Mouse (Mus musculus) C2C12 (cell line): ENCODE results near the gene Slc29a1. TPM values are rescaled to one million over a fixed set of nuclear protein-coding genes. Genes with fewer than 3 reads are reported as not detected.

ENCODE experiments used
- H3K27me3 ChIP-seq: one replicate; pipeline ENCODE4 v1.6.1; 2011; ENCODE audit not compliant: control insufficient read depth, insufficient read depth, insufficient read length
- H3K36me3 ChIP-seq: one replicate; pipeline ENCODE4 v1.6.1; 2011; ENCODE audit not compliant: control insufficient read depth, insufficient read depth
- H3K4me3 ChIP-seq: one replicate; pipeline ENCODE4 v1.5.1; 2011; ENCODE audit warnings: mild to moderate bottlenecking, control low read depth; ENCODE audit not compliant: poor library complexity, insufficient read depth, severe bottlenecking
- H3K79me2 ChIP-seq: one replicate; pipeline ENCODE4 v1.6.1; 2011; ENCODE audit not compliant: control insufficient read depth, insufficient read depth
- H3K79me3 ChIP-seq: one replicate; pipeline ENCODE4 v1.6.1; 2011; ENCODE audit warnings: low read depth, control low read depth
- H3ac ChIP-seq: one replicate; pipeline ENCODE3; 2011; ENCODE audit warnings: low read depth; ENCODE audit not compliant: control insufficient read depth, insufficient read length
- CEBPB ChIP-seq: IDR thresholded peaks from one replicate; pipeline ENCODE4 v1.6.1; 2011; ENCODE audit warnings: low read depth, mild to moderate bottlenecking, control low read depth, moderate library complexity
- CTCF ChIP-seq: IDR thresholded peaks from one replicate; pipeline ENCODE4 v1.5.1; 2011; ENCODE audit not compliant: control insufficient read depth, insufficient read depth, insufficient read length
- FOSL1 ChIP-seq: IDR thresholded peaks from one replicate; pipeline ENCODE4 v1.8.0; 2011; ENCODE audit warnings: mild to moderate bottlenecking, low read length; ENCODE audit not compliant: poor library complexity, insufficient read depth, severe bottlenecking
- MAX ChIP-seq: IDR thresholded peaks from one replicate; pipeline ENCODE4 v1.6.1; 2011; ENCODE audit warnings: mild to moderate bottlenecking, control low read depth
- MYOD1 ChIP-seq: IDR thresholded peaks from one replicate; pipeline ENCODE4 v1.6.1; 2011; ENCODE audit warnings: low read depth; ENCODE audit not compliant: control insufficient read depth, insufficient read length
- MYOG ChIP-seq: IDR thresholded peaks from one replicate; pipeline ENCODE4 v1.6.1; 2011; ENCODE audit not compliant: control insufficient read depth, insufficient read length; ENCODE audit errors: extremely low read depth
- USF1 ChIP-seq: IDR thresholded peaks from one replicate; pipeline ENCODE4 v1.6.1; 2011; ENCODE audit warnings: low read depth, mild to moderate bottlenecking, control low read depth, moderate library complexity
- polyA plus RNA-seq: library from polyadenylated mRNA; unstranded; fragments of >200 nt; fragmentation: generic; extraction: Trizol; gene quantifications from one replicate; pipeline ENCODE4 v1.2.1, GENCODE M21; 2012; ENCODE audit warnings: missing spikeins

The Slc29a1 gene
- polyA plus RNA-seq, 1 experiment = 264 TPM

DNA sequence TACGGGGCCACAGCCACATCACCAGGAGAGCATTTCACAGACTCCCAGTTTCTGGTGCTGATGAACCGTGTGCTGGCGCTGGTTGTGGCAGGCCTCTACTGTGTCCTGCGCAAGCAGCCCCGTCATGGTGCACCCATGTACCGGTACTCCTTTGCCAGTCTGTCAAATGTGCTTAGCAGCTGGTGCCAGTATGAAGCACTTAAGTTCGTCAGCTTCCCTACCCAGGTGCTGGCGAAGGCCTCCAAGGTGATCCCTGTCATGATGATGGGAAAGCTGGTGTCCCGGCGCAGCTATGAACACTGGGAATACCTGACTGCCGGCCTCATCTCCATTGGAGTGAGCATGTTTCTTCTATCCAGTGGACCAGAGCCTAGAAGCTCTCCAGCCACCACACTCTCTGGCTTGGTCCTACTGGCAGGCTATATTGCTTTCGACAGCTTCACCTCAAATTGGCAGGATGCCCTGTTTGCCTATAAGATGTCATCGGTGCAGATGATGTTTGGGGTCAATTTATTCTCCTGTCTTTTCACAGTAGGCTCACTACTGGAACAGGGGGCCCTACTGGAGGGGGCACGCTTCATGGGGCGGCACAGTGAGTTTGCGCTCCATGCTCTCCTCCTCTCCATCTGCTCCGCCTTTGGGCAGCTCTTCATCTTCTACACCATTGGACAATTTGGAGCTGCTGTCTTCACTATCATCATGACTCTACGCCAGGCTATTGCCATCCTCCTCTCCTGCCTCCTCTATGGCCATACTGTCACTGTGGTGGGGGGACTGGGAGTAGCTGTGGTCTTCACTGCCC is 32.8 kb downstream of the Slc29a1 start:
- H3K4me3 ChIP-seq = no peak overlapping the region
- no peak for TF ChIP-seq CTCF
- TF ChIP-seq MAX = peak; percentile 33
- H3K36me3 ChIP-seq = peaks cover 64% of the 10 kb centered on the region
- H3K79me2 ChIP-seq = peaks cover 54% of the 10 kb centered on the region
- H3ac ChIP-seq = no peak overlapping the region
- no peaks in the 10 kb centered on the region for H3K27me3 ChIP-seq
- H3K79me3 ChIP-seq = peaks cover 42% of the 10 kb centered on the region

DNA sequence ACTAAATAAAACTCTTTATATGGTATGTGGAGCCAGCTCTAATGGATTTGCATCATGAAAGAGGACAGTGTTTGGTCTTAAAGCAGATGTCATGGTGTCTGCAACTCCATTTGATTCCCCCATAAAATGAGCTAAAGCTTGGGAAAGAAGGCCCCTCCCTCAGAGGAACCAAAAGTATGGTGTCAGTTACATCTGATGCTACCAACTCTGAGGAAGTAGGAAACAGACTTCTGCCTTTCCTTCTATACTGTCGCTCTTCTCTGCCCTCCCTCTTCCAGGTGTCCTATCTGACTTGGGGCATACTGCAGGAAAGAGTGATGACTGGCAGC is 33.4 kb downstream of the Slc29a1 start:
- H3K4me3 ChIP-seq = no peak overlapping the region
- peaks cover 36% of the 10 kb centered on the region for H3K79me3 ChIP-seq
- no peak overlapping the region for H3ac ChIP-seq
- H3K27me3 ChIP-seq = no peaks in the 10 kb centered on the region
- H3K36me3 ChIP-seq = peaks cover 59% of the 10 kb centered on the region
- TF ChIP-seq MAX = no peak
- TF ChIP-seq MYOG = no peak
- H3K79me2 ChIP-seq = peaks cover 48% of the 10 kb centered on the region

- Histone ChIP-seq H3K4me3 (peak overlapping the region; percentile 69), H3K79me3 (peaks cover 27% of the 10 kb centered on the region), H3ac (peak overlapping the region; percentile 88), H3K79me2 (peaks cover 39% of the 10 kb centered on the region), H3K27me3 (no peaks in the 10 kb centered on the region), H3K36me3 (peaks cover 50% of the 10 kb centered on the region)
- no peak for TF ChIP-seq MAX
Observed at GRCm38 (mm10) chr17:45565103-45565502, 34.3 kb downstream of the Slc29a1 start.

- peaks cover 35% of the 10 kb centered on the region for H3K79me2 ChIP-seq
- peaks cover 45% of the 10 kb centered on the region for H3K36me3 ChIP-seq
- H3K4me3 ChIP-seq = peak overlapping the region; percentile 69
- TF ChIP-seq MYOD1 (no peak), MYOG (no peak), USF1 (no peak), FOSL1 (no peak), CTCF (no peak), CEBPB (no peak), MAX (no peak)
- H3K79me3 ChIP-seq = peaks cover 22% of the 10 kb centered on the region
- no peaks in the 10 kb centered on the region for H3K27me3 ChIP-seq
- H3ac ChIP-seq = peak overlapping the region; percentile 88
Observed at GRCm38 (mm10) chr17:45564531-45565084, 34.8 kb downstream of the Slc29a1 start.

DNA sequence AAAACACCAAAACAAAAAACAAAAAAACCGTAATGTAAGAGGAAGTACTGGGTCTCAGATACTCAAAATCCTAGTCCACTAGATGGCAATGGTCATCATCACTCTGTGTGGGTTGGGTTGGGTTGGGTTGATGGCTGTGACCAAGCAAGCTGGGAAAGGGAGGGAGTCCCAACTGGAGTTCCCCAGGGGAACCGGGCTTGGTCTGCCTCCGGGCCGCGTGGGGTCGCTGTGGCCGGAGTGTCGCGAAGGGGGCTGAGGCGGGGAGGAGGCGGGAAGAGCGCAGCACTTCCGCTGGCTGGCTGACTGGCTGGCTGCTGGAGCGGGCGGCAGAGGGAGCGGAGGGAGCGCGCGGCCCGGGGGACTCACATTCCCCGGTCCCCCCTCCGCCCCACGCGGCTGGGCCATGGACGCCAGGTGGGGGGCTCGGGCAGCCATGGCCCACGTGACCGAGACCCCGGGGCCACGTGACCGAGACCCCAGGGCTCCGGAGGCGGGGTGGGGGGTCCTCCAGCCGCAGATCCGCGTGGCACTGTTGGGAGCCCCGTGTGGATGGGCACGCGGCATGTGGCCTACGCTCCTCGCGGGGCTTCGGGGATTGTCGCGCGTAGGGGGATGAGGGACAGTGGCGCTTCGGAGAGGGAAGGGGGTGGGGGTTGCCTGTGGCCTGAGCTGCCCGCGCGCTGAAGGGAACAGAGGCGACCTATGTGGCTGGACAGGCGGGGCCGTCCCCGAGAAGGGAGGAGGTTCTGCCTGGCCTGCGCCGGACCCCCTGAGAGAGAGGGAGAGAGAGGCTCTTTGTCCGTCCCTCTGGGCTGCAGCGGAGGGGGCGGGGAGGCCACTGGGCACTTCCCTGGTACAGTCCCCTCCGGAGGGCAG is 35.5 kb downstream of the Slc29a1 start, which contains the start of gene Slc35b2:
TSS of gene Slc35b2 (plus strand) at position 220 of the 876 bp plus-strand sequence.
- Histone ChIP-seq H3K79me3 (peaks cover 18% of the 10 kb centered on the region), H3K79me2 (peaks cover 27% of the 10 kb centered on the region), H3K4me3 (peak within 1 kb of the TSS; percentile 69), H3K36me3 (peaks cover 38% of the 10 kb centered on the region), H3K27me3 (no peaks in the 10 kb centered on the region), H3ac (peak within 1 kb of the TSS; percentile 88)
- peak; percentile 52 for TF ChIP-seq MAX
- TF ChIP-seq USF1 = peak; percentile 7
- TF ChIP-seq CTCF = peak; percentile 97
- no peak for TF ChIP-seq MYOD1

- H3K79me3 ChIP-seq = peaks cover 13% of the 10 kb centered on the region
- H3K79me2 ChIP-seq = peaks cover 21% of the 10 kb centered on the region
- no peak overlapping the region for H3K4me3 ChIP-seq
- no peak overlapping the region for H3ac ChIP-seq
- H3K27me3 ChIP-seq = no peaks in the 10 kb centered on the region
- TF ChIP-seq MYOD1 = no peak
- peaks cover 31% of the 10 kb centered on the region for H3K36me3 ChIP-seq
Observed at GRCm38 (mm10) chr17:45563216-45563615, 36.2 kb downstream of the Slc29a1 start.
